Mouse (Mus musculus) cerebellum, adult 8-10 months (tissue): Measurements from ENCODE around the gene Spata5.

Source experiments
- DNase-seq: peaks from one replicate; pipeline ENCODE4 v3.0.0; 2022

Spata5 gene

GRCm38 (mm10) chr3:37421179-37421578 is 1.5 kb downstream of the Spata5 start:
- DNase-seq, result no peak

GRCm38 (mm10) chr3:37426069-37426468 is 6.4 kb downstream of the Spata5 start:
- no peak for DNase-seq

DNA sequence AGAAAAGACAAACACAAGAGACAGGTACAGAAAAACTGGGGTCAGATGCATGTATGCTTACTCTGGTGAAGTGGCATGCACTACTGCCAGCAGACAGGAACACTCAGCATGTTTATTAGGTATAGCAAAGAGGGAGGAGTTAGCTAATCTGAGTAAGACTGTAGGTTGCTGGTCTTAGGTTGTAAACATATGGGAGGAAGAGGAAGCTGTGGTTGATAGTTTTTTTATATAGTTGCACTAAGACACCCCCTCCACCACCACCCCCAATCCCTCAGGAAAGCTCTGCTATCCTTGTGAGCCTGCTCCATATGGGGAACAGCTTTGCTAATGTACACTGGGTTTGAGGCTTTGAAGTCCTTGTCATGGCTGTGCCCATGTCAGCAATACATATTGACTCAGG is 10.7 kb downstream of the Spata5 start:
- no peak for DNase-seq

DNA sequence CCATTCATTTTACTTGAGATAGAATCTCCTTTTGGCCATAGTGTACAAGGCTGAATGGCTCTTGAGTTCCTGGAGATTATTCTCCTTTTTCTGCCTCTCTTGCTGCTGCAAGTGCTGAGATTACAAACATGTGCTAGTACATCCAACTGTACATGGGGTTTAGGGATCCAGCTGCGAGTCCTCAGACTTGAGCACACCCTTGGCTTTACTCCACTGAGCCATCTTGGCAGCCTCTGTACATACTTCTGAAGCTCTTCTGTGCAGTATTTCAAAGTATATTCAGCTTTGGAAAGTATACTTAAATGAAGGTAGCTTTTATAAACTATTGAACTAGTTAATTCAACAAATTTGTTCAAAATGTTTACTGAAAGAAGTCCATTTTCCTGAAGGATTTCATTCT is 20.1 kb downstream of the Spata5 start:
- DNase-seq, result no peak

GRCm38 (mm10) chr3:37443409-37443808 is 23.7 kb downstream of the Spata5 start:
- DNase-seq, result no peak

GRCm38 (mm10) chr3:37455992-37456391 is 36.3 kb downstream of the Spata5 start:
- no peak for DNase-seq

DNA sequence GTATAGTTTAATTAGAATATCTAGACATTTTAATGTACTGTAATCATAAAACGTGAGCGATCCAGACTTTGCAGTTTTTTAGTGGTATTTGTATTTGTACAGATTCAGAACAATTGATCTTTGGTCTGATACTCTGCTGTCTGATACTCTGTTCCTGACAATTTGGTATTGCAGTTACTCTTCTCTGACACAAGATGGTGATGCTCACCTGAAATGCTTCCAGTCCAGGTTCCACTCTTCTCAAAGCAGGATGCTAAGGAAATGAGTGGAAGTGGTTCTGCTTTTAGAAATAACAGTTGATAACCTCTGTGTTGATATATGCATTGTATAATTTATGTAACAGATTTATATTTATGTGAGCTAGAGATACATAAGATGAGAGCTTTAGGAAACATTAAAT is 48.5 kb downstream of the Spata5 start:
- DNase-seq, result no peak

DNA sequence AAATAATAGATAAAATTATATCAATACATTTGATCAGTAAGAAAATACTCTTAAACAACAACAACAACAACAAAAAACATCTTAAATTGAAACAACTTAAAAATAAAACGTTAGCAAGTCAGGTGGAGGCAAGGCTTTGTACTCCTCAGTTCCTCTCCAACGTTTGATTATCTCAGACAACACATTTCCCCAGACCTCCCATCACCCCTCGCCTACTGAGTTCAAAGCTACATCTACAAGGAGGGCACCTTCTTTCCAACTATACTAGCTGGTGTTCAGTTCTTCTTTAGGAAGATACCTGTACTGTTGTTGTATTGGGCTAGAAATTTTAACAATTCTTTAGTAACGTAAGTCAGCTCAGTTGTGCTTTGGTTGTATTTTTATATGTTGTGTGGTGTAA is 49.7 kb downstream of the Spata5 start:
- DNase-seq, result no peak

- DNase-seq, result no peak
These were observed 51.2 kb downstream of the Spata5 start for GRCm38 (mm10) chr3:37470867-37471266.

GRCm38 (mm10) chr3:37472461-37472860 is 52.8 kb downstream of the Spata5 start:
- DNase-seq, result no peak

DNA sequence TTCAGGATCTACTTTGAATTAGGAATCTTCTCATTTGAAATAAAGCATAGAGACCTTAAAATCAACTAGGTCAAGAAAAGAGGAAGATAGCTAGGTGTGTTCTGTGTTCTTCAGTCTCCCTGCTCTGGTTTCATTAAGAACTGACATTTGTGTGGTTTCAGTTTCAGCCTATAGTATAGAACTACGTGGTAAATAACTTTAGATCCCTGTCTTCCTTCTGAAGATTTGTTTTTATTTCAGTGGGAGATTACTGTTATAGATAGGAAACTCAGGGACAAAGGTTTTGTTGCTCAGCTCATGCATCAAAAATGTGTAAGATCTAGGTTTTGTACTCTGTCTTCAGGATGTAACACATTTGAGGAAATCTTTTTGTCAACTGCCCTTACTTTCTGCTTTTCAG is 56.8 kb downstream of the Spata5 start:
- no peak for DNase-seq

DNA sequence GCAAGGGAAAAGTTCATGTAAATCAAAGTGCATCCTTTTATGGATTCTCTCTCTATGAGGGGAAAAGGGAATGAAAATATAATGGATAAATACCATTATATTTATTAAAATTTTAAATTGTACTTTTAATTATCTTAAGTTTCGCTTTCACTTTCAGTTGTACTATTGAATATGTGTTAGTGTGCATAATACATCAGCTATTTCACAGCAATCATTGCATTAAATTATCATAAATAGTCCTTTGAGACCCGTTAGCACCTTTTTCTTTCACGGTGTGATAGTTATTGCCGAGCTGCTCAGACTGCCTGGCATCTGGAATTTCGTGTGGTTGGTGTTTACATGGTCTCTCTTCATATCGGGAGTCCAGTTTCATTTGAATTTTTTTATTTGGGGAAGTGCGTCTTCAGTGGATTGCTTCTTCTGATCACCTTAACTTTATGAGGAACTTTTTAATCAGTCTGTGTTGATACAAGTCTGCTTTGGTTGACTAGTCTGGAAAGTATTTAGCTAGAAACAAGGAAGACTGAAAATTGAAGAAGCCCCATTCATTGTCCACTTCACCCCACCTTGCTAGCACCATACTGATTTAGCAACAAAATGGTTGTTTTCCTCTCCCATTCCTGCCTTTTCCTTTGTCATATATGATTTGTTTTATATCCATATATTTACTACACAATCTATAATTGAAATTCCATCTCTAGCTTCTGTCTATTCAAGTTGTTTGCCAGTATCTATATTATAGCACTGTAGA is 57.9 kb downstream of the Spata5 start:
- no peak for DNase-seq

GRCm38 (mm10) chr3:37479771-37480170 is 60.1 kb downstream of the Spata5 start:
- no peak for DNase-seq

GRCm38 (mm10) chr3:37481295-37481694 is 61.6 kb downstream of the Spata5 start:
- DNase-seq, result no peak

DNA sequence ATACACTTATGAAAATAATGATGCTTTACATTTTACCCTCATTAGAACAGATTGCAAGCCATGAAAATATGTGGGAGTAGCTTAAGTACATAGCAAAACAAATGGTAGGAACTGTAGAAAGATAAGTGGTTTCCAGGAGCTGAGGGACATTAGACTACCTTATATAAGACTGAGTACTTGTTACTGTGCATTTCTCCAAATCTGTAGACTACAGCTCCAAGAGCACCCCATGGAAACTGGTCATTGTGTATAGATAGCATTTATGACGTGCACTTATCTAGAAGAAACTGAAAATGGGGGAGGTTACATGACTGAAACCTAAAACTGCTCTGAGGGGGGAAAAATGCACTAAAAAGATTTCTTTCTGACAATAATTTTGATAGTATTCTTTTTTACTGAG is 63.0 kb downstream of the Spata5 start:
- no peak for DNase-seq

- no peak for DNase-seq
These were observed 64.1 kb downstream of the Spata5 start for GRCm38 (mm10) chr3:37483709-37484265.

- DNase-seq, result no peak
These were observed 67.9 kb downstream of the Spata5 start for GRCm38 (mm10) chr3:37487639-37488038.

- DNase-seq, result no peak
These were observed 68.5 kb downstream of the Spata5 start for GRCm38 (mm10) chr3:37488173-37488572.

DNA sequence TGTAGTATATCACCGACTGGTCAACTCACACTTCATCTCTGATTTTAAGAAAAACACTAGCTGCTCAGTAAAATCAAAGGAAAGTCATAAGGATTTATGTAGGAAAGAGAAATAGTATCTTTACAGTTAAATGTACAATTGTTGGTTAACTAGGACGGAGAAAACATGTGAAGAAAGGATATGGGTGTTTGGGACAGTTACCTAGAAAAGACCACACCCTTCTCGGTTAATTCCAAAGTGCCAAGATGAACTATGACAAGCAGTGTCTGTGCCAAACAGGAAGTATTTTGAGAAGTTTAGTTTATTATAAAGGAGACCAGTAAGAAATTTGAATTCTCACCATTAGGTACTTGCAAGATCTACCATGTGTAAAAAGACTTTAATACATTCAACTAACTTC is 70.3 kb downstream of the Spata5 start:
- DNase-seq, result no peak

GRCm38 (mm10) chr3:37500939-37501338 is 81.2 kb downstream of the Spata5 start:
- no peak for DNase-seq

GRCm38 (mm10) chr3:37502552-37502951 is 82.9 kb downstream of the Spata5 start:
- no peak for DNase-seq

- DNase-seq, result no peak
These were observed 84.2 kb downstream of the Spata5 start for GRCm38 (mm10) chr3:37503846-37504245.

- no peak for DNase-seq
These were observed 90.6 kb downstream of the Spata5 start for GRCm38 (mm10) chr3:37510055-37511032.

DNA sequence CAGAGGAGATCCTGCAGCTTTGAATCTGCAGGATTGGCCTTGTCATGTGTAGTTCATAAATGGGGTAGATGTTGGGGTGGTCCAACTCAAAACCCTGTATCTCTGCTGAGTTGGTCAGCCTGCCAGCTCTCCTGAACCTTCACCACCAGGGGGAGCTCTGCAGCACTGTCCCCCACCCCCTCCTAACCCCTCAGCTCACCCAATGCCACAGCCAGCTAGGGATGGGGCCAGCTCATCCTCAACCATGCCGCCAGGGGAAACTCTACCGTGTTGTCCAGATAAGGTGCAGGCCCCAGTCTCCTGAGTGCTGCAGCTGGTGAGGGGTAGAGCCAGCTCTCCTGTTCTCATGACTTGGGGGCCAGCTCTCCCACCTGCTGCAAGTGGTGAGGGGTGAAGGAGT is 95.8 kb downstream of the Spata5 start:
- DNase-seq, result peak; percentile 10
